Mouse (Mus musculus): ENCODE measurements around the gene Selenoh.

DNA sequence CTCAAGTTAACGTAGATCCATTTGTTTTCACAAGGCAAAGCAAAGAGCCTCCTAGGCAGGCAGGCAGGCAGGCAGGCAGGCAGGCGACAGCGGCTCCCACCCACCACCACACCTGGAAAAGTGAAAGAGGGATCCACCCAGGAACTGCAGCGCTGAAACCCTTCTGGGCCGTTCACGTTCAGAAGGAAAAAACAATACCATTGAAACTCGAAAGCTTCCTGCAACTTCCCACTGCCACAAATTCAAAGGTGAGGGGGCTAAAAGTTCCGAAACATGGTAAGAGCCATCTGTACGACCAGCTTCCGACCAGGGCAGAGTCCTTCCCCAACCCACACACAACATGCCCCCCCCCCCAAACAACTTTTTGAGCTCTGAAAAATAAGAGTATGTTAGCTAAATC is 20.9 kb downstream of the Selenoh start:
- no peak for TF ChIP-seq CTCF (conservative IDR thresholded peaks at IDR 0.05 in 1 of 2, IDR thresholded peaks at IDR 0.05 in 1 of 2; ENCODE audit: low read depth in 2 of 2, low read length in 2 of 2)
- no peak for TF ChIP-seq CHD1 (IDR thresholded peaks at IDR 0.05; ENCODE audit: low read depth, low read length)
- no peak for TF ChIP-seq MAX (IDR thresholded peaks at IDR 0.05; ENCODE audit: low read length)
- TF ChIP-seq POLR2A (IDR thresholded peaks at IDR 0.05; ENCODE audit: low read depth, low read length), result no peak
- TF ChIP-seq ZNF384 (IDR thresholded peaks at IDR 0.05; ENCODE audit: low read depth, low read length), result no peak
- TF ChIP-seq MYC (IDR thresholded peaks at IDR 0.05; ENCODE audit: low read depth, low read length), result no peak
- TF ChIP-seq E2F4 (IDR thresholded peaks at IDR 0.05; ENCODE audit: insufficient replicate concordance, low read depth, low read length), result no peak
- TF ChIP-seq USF1 (IDR thresholded peaks at IDR 0.05; ENCODE audit: low read depth, low read length), result no peak

Measured in CH12.LX (cell line).